29 mouse cellular contexts compared by ENCODE assay signal in the genomic region with DNA sequence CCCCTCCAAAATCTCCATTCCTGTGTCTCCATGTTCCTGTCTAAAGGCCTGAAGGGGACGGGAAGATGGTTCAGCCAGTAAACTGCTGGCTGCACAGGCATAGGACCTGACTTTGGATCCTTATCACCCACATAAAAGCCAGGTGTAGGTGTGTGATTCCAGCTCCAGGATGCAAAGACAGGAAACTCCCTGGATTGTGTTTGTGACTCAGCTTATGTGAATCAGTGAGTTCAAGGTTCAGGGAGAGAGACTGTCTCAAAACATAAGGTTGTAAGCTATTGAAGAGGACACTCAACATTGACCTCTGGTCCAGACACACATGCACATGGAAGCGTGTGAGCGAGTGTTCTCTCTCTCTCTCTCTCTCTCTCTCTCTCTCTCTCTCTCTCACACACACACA.
A peak's percentile ranks its signal among the peaks of the same experiment; 100 is the strongest.
DNase-seq lines count a peak whose midpoint lies in the region; ATAC-seq and TF ChIP-seq lines count a peak whose summit lies in the region.
"Had no signal": no experiment of that assay in that cellular context is flagged by ENCODE, and none has a peak within 500 bp of the region (broad histone marks: within the 10 kb centered on the region; RNA-seq: fewer than 3 reads in every experiment).

No protein-coding gene starts in this region.

- H3K27me3 ChIP-seq in kidney, embryonic 15.5 days, result no peaks in the 10 kb centered on the region
- no peaks in the 10 kb centered on the region for H3K27me3 ChIP-seq in lung, postnatal 0 days (replicated peaks; ENCODE audit: insufficient read depth, low read length)
- H3K27me3 ChIP-seq in intestine, embryonic 16.5 days (replicated peaks; ENCODE audit: control insufficient read depth, insufficient read depth, low read length), result no peaks in the 10 kb centered on the region
- H3K27me3 ChIP-seq in stomach, postnatal 0 days (ENCODE audit: control insufficient read depth, insufficient read depth, low read length), result no peaks in the 10 kb centered on the region
- H3K27me3 ChIP-seq: embryonic facial prominence, embryonic 13.5 days; forebrain, embryonic 15.5 days; hindbrain, embryonic 15.5 days; neural tube, embryonic 12.5 days; stomach, embryonic 15.5 days had no signal

- no peak overlapping the region for H3K4me3 ChIP-seq in kidney, embryonic 15.5 days (replicated peaks)
- no peak overlapping the region for H3K4me3 ChIP-seq in lung, postnatal 0 days (ENCODE audit: low read depth, low read length)
- no peak overlapping the region for H3K4me3 ChIP-seq in intestine, embryonic 16.5 days (ENCODE audit: low read length)
- no peak overlapping the region for H3K4me3 ChIP-seq in stomach, postnatal 0 days (ENCODE audit: low read depth, low read length)
- H3K4me3 ChIP-seq: embryonic facial prominence, embryonic 13.5 days; forebrain, embryonic 10.5 days; forebrain, embryonic 15.5 days; hindbrain, embryonic 10.5 days; hindbrain, embryonic 15.5 days; myocyte; neural tube, embryonic 12.5 days; stomach, embryonic 15.5 days had no signal

- H3K4me2 ChIP-seq in kidney, embryonic 15.5 days, result no peak overlapping the region
- H3K4me2 ChIP-seq in lung, postnatal 0 days (replicated peaks; ENCODE audit: low read depth, low read length), result no peak overlapping the region
- H3K4me2 ChIP-seq in intestine, embryonic 16.5 days (ENCODE audit: low read depth, low read length), result no peak overlapping the region
- no peak overlapping the region for H3K4me2 ChIP-seq in stomach, postnatal 0 days (replicated peaks; ENCODE audit: low read depth)
- H3K4me2 ChIP-seq: embryonic facial prominence, embryonic 13.5 days; forebrain, embryonic 15.5 days; hindbrain, embryonic 15.5 days; midbrain, embryonic 11.5 days; neural tube, embryonic 12.5 days; stomach, embryonic 15.5 days had no signal

- no peaks in the 10 kb centered on the region for H3K9me3 ChIP-seq in kidney, embryonic 15.5 days (replicated peaks)
- no peaks in the 10 kb centered on the region for H3K9me3 ChIP-seq in lung, postnatal 0 days (ENCODE audit: low read length)
- H3K9me3 ChIP-seq in intestine, embryonic 16.5 days (ENCODE audit: control insufficient read depth, low read length), result no peaks in the 10 kb centered on the region
- no peaks in the 10 kb centered on the region for H3K9me3 ChIP-seq in stomach, postnatal 0 days (ENCODE audit: control insufficient read depth, low read length)
- H3K9me3 ChIP-seq: embryonic facial prominence, embryonic 13.5 days; forebrain, embryonic 10.5 days; forebrain, embryonic 15.5 days; hindbrain, embryonic 10.5 days; hindbrain, embryonic 15.5 days; neural tube, embryonic 12.5 days; stomach, embryonic 15.5 days had no signal

- no peak overlapping the region for H3K9ac ChIP-seq in kidney, embryonic 15.5 days
- H3K9ac ChIP-seq in lung, postnatal 0 days (replicated peaks; ENCODE audit: low read depth), result no peak overlapping the region
- no peak overlapping the region for H3K9ac ChIP-seq in intestine, embryonic 16.5 days (ENCODE audit: low read depth, low read length)
- H3K9ac ChIP-seq in stomach, postnatal 0 days (ENCODE audit: low read length), result no peak overlapping the region
- H3K9ac ChIP-seq: embryonic facial prominence, embryonic 13.5 days; forebrain, embryonic 15.5 days; hindbrain, embryonic 15.5 days; liver, embryonic 14.5 days; neural tube, embryonic 12.5 days; stomach, embryonic 15.5 days had no signal

- WGBS in kidney, embryonic 15.5 days, result 88% methylated on average over 3 of the region's 3 CpGs
- WGBS in lung, postnatal 0 days, result 78% methylated on average over 3 of the region's 3 CpGs
- 71% methylated on average over 3 of the region's 3 CpGs for WGBS in intestine, embryonic 16.5 days
- WGBS in stomach, postnatal 0 days, result 80% methylated on average over 3 of the region's 3 CpGs

- TF ChIP-seq EP300 in lung, postnatal 0 days (IDR thresholded peaks at IDR 0.05), result no peak
- TF ChIP-seq EP300 in stomach, postnatal 0 days (optimal IDR thresholded peaks at IDR 0.05), result no peak

- H3K36me3 ChIP-seq in kidney, embryonic 15.5 days, result no peaks in the 10 kb centered on the region
- no peaks in the 10 kb centered on the region for H3K36me3 ChIP-seq in lung, postnatal 0 days (ENCODE audit: insufficient read depth, low read length)
- no peaks in the 10 kb centered on the region for H3K36me3 ChIP-seq in intestine, embryonic 16.5 days (ENCODE audit: control insufficient read depth, insufficient read depth, low read length)
- H3K36me3 ChIP-seq in stomach, postnatal 0 days (ENCODE audit: control insufficient read depth, insufficient read depth, low read length), result no peaks in the 10 kb centered on the region
- H3K36me3 ChIP-seq: embryonic facial prominence, embryonic 13.5 days; forebrain, embryonic 10.5 days; forebrain, embryonic 15.5 days; hindbrain, embryonic 10.5 days; neural tube, embryonic 12.5 days; stomach, embryonic 15.5 days had no signal

- H3K27ac ChIP-seq in kidney, embryonic 15.5 days, result peak overlapping the region; percentile 32; the same call in 1 of the 2 replicates
- peak overlapping the region; percentile 67 for H3K27ac ChIP-seq in lung, postnatal 0 days (ENCODE audit: low read length)
- peak overlapping the region; percentile 51; the same call in 1 of the 2 replicates for H3K27ac ChIP-seq in intestine, embryonic 16.5 days (ENCODE audit: low read length)
- 0 out of 2 replicates have a peak overlapping the region, but pooled peaks have one; percentile 45 for H3K27ac ChIP-seq in stomach, postnatal 0 days (replicated peaks)
- H3K27ac ChIP-seq: embryonic facial prominence, embryonic 13.5 days; forebrain, embryonic 15.5 days; hindbrain, embryonic 15.5 days; liver, embryonic 14.5 days; neural tube, embryonic 12.5 days; stomach, embryonic 15.5 days had no signal

- DNase-seq in kidney, postnatal 14 days, result no peak
- DNase-seq in lung, postnatal 0 days (ENCODE audit: low spot score), result no peak
- no peak for DNase-seq in lung, postnatal 14 days
- DNase-seq in stomach, postnatal 0 days (ENCODE audit: low spot score), result peak; percentile 20
- DNase-seq in left cerebral cortex, adult 9 months (ENCODE audit: low spot score in 2 of 2), result no peak
- DNase-seq in adrenal gland, postnatal 36 days, result no peak
- DNase-seq: adrenal gland, postnatal 25 days; cerebellum, adult 9-11 months; heart, postnatal 14 days; kidney, adult 8-10 months; kidney, postnatal 36 days; layer of hippocampus, adult 9-11 months; liver; lung, postnatal 10 days; thymus, adult 18-20 months; thymus, postnatal 25 days had no signal

- no peaks in the 10 kb centered on the region for H3K4me1 ChIP-seq in kidney, embryonic 15.5 days
- peaks cover 5% of the 10 kb centered on the region; the same call in 1 of the 2 replicates for H3K4me1 ChIP-seq in lung, postnatal 0 days (ENCODE audit: insufficient read depth, low read depth, low read length)
- H3K4me1 ChIP-seq in intestine, embryonic 16.5 days (ENCODE audit: control insufficient read depth, insufficient read depth, low read length), result peaks cover 3% of the 10 kb centered on the region; the same call in 1 of the 2 replicates
- no peaks in the 10 kb centered on the region for H3K4me1 ChIP-seq in stomach, postnatal 0 days (replicated peaks; ENCODE audit: control insufficient read depth, insufficient read depth)
- H3K4me1 ChIP-seq: embryonic facial prominence, embryonic 13.5 days; hindbrain, embryonic 15.5 days had no signal

- ATAC-seq in kidney, embryonic 15.5 days (replicated peaks; ENCODE audit: low FRiP score), result no peak
- ATAC-seq in lung, postnatal 0 days, result no peak
- ATAC-seq in intestine, embryonic 16.5 days, result peak; percentile 89
- ATAC-seq in stomach, postnatal 0 days (ENCODE audit: low FRiP score, low TSS enrichment), result peak; percentile 79
- ATAC-seq: forebrain, embryonic 15.5 days; inflammation-experienced regulatory T-cells, adult 6 months had no signal

- no peak for TF ChIP-seq CTCF in lung, postnatal 0 days (IDR thresholded peaks at IDR 0.05)
- TF ChIP-seq CTCF in stomach, postnatal 0 days (IDR thresholded peaks at IDR 0.05; ENCODE audit: low read depth), result no peak

Comparison
In these comparisons a context has a peak if more than half of its experiments do, and no peak if none do; other contexts are left out.
1. ATAC-seq: peak in intestine, embryonic 16.5 days (single experiment) and stomach, postnatal 0 days (single experiment); none in kidney, embryonic 15.5 days (single experiment) and lung, postnatal 0 days (single experiment).
2. Peak in every context shown above with its lines, with median percentiles within 50 percentile points of each other: H3K27ac ChIP-seq.